Mouse (Mus musculus): ENCODE measurements around the gene Rbm47.

GRCm38 (mm10) chr5:66075032-66075488 is 97.9 kb downstream of the Rbm47 start:
- TF ChIP-seq CTCF (IDR thresholded peaks at IDR 0.05; ENCODE audit: low read depth, low read length) (no peak), POLR2A (IDR thresholded peaks at IDR 0.05; ENCODE audit: extremely low read depth, insufficient read depth, low read length) (no peak)
